Mouse (Mus musculus): ENCODE measurements at regions not wholly inside any gene's neighbourhood (a gene's known extent, or its start where the extent isn't known, plus 50 kb on each side); places are given as distances from the start of the nearest gene placed in this dataset.

DNA sequence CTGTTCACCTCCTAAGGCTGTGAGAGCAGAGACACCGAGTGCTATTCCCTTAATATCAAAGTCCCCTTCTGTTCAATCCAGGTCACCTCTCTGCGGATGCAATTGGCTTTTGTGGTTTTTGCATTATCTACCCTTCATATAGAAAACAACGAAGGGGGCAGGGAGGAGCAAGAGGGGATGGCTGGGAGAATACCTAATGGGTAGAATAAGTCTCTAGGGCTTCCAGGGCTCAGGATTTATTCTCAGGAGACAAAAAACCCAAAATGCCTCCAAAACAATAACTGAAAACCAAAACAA, 52.5 kb upstream of the Slc38a2 start:
- no peak for DNase-seq (ENCODE audit: low spot score)
- Histone ChIP-seq H3K36me3 (ENCODE audit: insufficient read depth, low read length) (no peaks in the 10 kb centered on the region), H3K4me3 (ENCODE audit: low read depth, low read length) (no peak overlapping the region), H3K4me1 (ENCODE audit: insufficient read depth, low read length) (no peaks in the 10 kb centered on the region; the same call in 1 of the 2 replicates), H3K9ac (replicated peaks; ENCODE audit: low read length, poor library complexity, severe bottlenecking) (no peak overlapping the region), H3K9me3 (ENCODE audit: low read length) (no peaks in the 10 kb centered on the region), H3K27ac (ENCODE audit: low read depth, low read length) (no peak overlapping the region), H3K27me3 (ENCODE audit: insufficient read depth, low read length) (no peaks in the 10 kb centered on the region), H3K4me2 (ENCODE audit: low read depth, low read length, poor library complexity, severe bottlenecking) (no peak overlapping the region)
- 82% methylated on average over 3 of the region's 3 CpGs for WGBS
- no peak for TF ChIP-seq CTCF (IDR thresholded peaks at IDR 0.05)
- no peak for ATAC-seq (ENCODE audit: low FRiP score)

DNA sequence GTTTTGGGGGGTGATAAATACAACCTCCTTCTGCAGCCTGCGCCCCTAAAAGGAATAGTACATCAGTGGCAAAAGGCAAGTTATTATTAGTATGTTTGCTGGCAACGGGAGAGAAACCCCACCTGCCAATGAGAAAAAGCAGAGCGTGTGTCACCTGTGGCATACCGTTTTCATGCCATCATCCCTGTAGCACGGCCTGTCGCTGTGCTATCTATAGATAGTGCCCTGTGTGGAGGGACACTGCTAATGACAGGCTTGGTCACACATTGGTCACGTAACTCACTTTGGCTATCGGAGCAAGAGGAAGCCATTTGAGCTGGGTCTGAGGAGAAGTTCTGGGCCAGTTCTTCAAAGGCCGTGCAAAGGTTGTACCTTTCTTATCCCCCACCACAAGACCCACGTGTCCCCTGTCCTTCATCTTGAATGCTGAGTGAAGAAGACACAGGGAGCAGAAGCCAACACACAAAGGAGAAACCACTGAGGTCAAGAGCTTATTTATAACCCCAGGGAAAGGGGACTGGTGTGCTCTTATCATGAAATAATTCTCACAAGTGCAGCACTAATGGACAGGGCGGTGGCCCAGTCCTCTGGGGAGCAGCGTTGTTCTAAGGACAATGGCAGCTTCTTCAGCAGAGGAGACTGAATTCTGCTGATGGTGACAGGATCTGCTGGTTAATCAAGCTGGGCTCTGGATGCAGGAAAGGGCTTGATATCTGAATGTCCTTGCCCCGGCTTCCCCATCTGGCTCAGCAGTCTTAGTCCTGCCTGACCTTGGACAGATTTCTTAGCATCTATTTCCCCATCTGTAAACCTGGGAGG, 51.9 kb upstream of the Slc38a2 start:
- no peak for TF ChIP-seq CTCF (IDR thresholded peaks at IDR 0.05)
- WGBS: 91% methylated on average over 13 of the region's 13 CpGs
- H3K36me3 ChIP-seq (ENCODE audit: insufficient read depth, low read length): no peaks in the 10 kb centered on the region

GRCm38 (mm10) chr15:96749534-96750256, 50.2 kb upstream of the Slc38a2 start:
- H3K9me3 ChIP-seq (ENCODE audit: low read length): no peaks in the 10 kb centered on the region
- no peak for ATAC-seq (ENCODE audit: low FRiP score)
- H3K27me3 ChIP-seq (ENCODE audit: insufficient read depth, low read length): no peaks in the 10 kb centered on the region
- no peak for TF ChIP-seq CTCF (IDR thresholded peaks at IDR 0.05)
- WGBS: 67% methylated on average over 9 of the region's 9 CpGs
- H3K27ac ChIP-seq (ENCODE audit: low read depth, low read length): no peak overlapping the region
- no peak overlapping the region for H3K4me3 ChIP-seq (ENCODE audit: low read depth, low read length)
- peak overlapping the region; percentile 15; the same call in 1 of the 2 replicates for H3K4me2 ChIP-seq (ENCODE audit: low read depth, low read length, poor library complexity, severe bottlenecking)
- H3K9ac ChIP-seq (replicated peaks; ENCODE audit: low read length, poor library complexity, severe bottlenecking): no peak overlapping the region
- no peaks in the 10 kb centered on the region for H3K4me1 ChIP-seq (ENCODE audit: insufficient read depth, low read length)
- no peak for DNase-seq (ENCODE audit: low spot score)
- H3K36me3 ChIP-seq (ENCODE audit: insufficient read depth, low read length): no peaks in the 10 kb centered on the region

More for the DNA sequence above, 51.9 kb upstream of the Slc38a2 start:
- Histone ChIP-seq H3K4me3 (ENCODE audit: low read depth, low read length) (no peak overlapping the region), H3K4me1 (ENCODE audit: insufficient read depth, low read length) (no peaks in the 10 kb centered on the region; the same call in 1 of the 2 replicates), H3K4me2 (ENCODE audit: low read depth, low read length, poor library complexity, severe bottlenecking) (no peak overlapping the region), H3K9me3 (ENCODE audit: low read length) (no peaks in the 10 kb centered on the region), H3K9ac (replicated peaks; ENCODE audit: low read length, poor library complexity, severe bottlenecking) (no peak overlapping the region), H3K27ac (ENCODE audit: low read depth, low read length) (no peak overlapping the region), H3K27me3 (ENCODE audit: insufficient read depth, low read length) (no peaks in the 10 kb centered on the region)
- ATAC-seq (ENCODE audit: low FRiP score) (no peak), DNase-seq (ENCODE audit: low spot score) (no peak)
